Mouse (Mus musculus): ENCODE measurements around the gene Cbr1.
"Not testable (repeated sequence)": the region's sequence is repeated elsewhere in the genome, so short reads cannot be mapped to it uniquely, and the experiment has no call there.

Gene Cbr1

GRCm38 (mm10) chr16:93597551-93597950 is 8.1 kb upstream of the Cbr1 start:
- DNase-seq (ENCODE audit: low spot score) = no peak

DNA sequence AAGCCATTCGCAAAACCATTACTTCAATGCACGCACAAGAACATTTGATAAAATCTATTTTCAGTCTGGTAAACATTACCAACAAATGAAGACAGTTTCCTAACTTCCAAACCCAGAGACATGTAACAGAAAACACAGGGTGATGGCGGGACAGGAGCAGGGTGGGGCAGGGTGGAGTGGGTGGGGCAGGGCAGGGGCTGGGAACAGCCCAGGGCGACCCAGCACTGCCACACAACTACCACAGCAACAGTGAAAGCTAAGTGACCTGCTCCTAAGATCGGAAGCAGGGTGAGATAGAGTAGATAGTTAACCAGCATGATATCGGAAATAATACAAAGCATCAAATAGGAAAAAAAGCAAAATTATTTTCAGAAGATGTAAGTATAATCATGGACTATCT is 6.2 kb upstream of the Cbr1 start:
- no peak for DNase-seq (ENCODE audit: low spot score)

GRCm38 (mm10) chr16:93603439-93604212 is 2.0 kb upstream of the Cbr1 start, which contains the start of gene Setd4:
Setd4 (minus strand) TSS chr16:93604063.
- peak; percentile 97 for DNase-seq (ENCODE audit: low spot score)

- no peak for DNase-seq (ENCODE audit: low spot score)
Observed at GRCm38 (mm10) chr16:93604481-93604969, 1.1 kb upstream of the Cbr1 start.

DNA sequence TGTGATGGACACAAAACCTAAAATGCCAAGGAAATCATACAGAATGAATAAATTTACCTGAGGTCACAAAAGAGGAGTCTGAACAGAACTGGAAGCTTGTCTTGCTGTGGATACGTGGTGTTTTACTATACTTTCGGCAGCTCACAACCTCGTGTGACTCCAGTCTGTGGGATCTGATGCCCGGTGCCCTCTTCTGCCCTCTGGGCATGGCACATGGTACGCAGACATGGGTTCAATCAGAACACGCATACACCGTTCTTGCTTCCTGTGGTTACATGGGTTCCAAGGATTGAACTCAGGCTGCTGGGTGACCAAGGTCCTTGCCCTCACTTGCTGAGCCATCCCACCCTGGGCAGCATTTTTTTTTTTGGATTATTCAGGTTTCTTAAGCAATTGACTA is 493 bp downstream of the Cbr1 start:
- no peak for DNase-seq (ENCODE audit: low spot score)

DNA sequence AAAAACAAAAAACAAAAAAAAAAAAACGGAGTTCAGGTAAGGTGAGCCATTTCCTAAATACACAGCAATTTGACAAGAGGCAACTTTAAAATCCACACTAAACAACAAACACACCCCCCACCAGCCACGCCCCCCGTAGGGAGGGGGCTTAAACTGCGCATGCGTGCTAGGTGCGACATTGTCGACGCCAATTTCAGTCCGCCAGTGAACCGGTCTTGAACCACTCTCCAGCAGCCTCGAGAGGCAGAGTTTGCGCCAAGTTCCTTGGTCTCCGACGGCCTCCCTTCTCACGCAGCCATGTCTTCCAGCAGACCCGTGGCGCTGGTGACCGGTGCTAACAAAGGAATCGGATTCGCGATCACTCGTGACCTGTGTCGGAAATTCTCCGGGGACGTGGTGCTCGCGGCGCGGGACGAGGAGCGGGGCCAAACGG is 2.0 kb downstream of the Cbr1 start:
- DNase-seq (ENCODE audit: low spot score) = peak; percentile 96

DNA sequence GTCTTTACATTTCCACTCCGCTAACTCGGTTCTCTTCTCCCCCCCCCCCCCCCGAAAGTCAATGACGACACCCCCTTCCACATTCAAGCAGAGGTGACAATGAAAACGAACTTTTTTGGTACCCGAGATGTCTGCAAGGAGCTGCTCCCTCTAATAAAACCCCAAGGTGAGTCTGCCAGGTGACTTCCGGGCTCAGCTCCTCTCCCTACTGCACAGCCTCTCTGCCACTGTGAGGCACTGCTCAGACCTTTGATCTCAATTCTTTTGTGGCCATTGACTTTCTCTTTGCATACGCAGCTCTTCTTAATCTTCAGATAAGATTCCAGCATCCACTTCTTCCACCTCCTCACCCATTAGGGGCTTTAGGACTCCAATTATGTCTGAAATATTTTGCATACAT is 3.1 kb downstream of the Cbr1 start:
- peak; percentile 12 for DNase-seq (ENCODE audit: low spot score)

GRCm38 (mm10) chr16:93609796-93610195 is 4.1 kb downstream of the Cbr1 start:
- peak; percentile 8 for DNase-seq (ENCODE audit: low spot score)

DNA sequence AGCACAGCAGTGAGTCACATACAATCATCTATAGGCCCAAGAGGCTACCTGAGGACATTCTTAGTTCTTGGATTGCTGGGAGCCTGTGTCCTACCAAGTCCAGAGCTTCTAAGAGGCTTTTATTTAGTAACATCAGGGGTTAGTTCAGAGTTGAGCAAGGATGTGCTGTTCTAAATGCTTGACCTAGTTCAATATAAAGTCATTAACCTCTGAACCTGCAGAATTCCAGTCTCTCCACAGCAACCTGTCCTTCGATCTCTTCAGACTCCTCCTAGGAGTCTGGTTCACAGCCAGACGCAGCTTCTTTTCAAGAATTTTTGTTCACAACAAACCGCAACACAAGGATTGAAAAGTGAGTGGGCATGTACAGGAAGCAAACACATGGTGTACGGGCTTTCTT is 5.3 kb downstream of the Cbr1 start:
- DNase-seq (ENCODE audit: low spot score) = peak; percentile 12

GRCm38 (mm10) chr16:93615118-93615870 is 9.6 kb downstream of the Cbr1 start:
- peak; percentile 88 for DNase-seq (ENCODE audit: low spot score)

DNA sequence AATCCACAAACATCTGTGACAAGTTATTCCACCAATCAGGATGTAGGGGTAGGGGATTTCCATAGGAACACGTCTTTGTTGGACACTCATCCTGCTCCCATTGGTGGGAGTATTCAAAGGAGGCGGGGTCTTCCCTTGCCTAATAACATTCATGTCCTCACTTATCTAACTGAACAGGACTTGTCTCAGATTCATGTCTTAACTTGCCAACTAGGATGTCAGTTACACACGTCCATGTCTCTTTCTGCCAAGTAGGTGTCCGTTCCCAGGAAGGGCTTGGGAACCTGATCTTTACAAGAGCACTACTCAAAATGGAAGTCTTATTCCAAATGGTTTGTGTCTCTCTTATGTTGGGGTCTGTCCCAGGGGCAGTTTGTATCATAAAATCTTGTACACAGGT is 18.1 kb downstream of the Cbr1 start:
- not testable (repeated sequence) for DNase-seq (ENCODE audit: low spot score)

- DNase-seq (ENCODE audit: low spot score) = no peak
Observed at GRCm38 (mm10) chr16:93624671-93625070, 19.0 kb downstream of the Cbr1 start.

- peak; percentile 70 for DNase-seq (ENCODE audit: low spot score)
Observed at GRCm38 (mm10) chr16:93626745-93627144, 21.1 kb downstream of the Cbr1 start.

DNA sequence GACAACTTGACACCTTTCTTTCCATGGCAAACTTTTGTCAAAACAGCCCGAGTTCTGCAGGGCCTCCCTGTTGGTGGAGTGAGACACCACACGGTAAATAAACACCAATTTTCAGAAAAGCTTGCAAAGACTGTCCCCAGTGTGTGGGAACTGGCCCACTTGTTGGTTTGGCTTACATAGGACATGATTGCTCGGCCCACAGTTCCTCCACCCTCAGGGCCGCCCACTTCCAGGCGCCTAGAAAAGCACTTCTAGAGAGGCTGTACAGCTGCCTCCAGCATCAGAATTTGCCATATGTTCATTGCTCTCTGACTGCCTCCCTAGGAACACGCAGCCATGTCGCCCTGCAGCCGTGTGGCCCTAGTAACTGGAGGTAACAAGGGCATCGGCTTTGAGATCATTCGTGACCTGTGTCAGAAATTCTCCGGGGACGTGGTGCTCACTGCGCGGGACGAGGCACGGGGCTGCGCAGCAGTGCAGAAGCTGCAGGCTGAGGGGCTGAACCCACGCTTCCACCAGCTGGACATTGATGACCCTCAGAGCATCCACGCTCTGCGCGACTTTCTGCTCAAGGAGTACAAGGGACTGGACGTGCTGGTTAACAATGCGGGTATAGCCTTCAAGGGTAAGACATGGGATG is 22.2 kb downstream of the Cbr1 start, which contains the start of gene Gm5678:
TSS of gene Gm5678 (plus strand) at position 337 of the 640 bp plus-strand sequence.
- DNase-seq (ENCODE audit: low spot score) = no peak

DNA sequence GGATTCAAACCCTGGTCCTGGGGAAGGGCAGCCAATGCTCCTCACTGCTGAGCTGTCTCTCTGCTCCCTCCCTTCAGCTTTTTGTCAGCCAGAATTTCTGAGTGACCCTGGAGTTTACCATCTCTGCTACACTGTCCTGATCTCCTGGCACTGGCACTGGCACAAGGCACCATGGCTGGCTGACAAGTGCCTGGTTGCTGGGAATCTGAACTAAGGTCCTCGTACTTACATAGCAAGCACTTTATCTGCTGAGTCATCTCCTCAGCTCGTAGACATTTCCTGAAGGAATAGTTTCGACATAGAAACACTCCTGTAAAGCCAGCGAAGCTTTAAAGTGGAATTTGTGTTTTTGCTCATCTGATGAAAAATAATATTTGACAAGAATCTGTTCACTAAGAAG is 38.4 kb downstream of the Cbr1 start:
- DNase-seq (ENCODE audit: low spot score) = peak; percentile 92

- peak; percentile 2 for DNase-seq (ENCODE audit: low spot score)
Observed at GRCm38 (mm10) chr16:93648441-93649183, 43.0 kb downstream of the Cbr1 start.
